Mouse (Mus musculus): ENCODE results near the gene Cyp2b19. TPM values are rescaled to one million over a fixed set of nuclear protein-coding genes. Genes with fewer than 3 reads are reported as not detected.

Cyp2b19 gene
- polyA plus RNA-seq (2014; fragmentation: Illumina TruSeq; extraction: RNeasy Lipid Tissue Mini Kit (QIAGEN cat#74804); ENCODE audit: low read depth, low replicate concordance), result not detected

DNA sequence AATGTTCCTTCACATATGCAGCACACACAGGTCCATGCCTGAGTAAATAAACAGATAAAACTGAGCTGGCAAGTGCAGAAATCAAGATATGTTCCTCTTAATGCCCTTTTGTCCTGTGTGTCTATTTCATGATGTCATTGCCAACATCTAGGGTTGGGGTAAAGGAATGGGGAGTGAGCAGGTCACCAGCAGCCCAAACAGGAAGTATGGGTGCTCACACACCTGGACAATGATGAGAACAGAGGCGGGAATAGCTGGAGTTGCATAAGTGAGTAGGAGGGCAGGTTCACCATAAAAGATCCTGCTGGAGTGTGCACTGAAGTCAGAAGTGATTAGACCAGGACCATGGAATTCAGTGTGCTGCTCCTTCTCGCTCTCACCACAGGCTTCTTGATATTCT is at the start of gene Cyp2b19:
Gene Cyp2b19, plus strand, starts transcription at position 301 of the 400 bp plus-strand sequence.

DNA sequence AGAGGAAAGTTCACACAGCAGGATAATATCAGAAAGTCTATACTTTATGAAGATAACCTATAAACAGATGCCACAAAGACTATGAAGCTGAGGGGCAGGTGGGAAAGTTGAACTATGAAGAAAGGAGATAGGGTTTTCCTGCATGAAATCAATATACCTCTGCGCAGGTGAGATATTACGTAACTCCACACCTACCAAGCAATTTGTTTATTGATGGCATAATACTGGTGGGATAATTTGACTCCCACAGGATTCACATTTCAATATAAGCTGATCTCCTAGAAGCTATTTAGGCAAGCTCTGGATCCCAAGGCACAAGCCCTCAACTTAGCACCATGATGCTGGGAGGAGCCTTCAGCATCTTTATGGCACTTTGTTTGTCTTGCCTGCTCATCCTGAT is 51.6 kb downstream of the Cyp2b19 start, which contains the start of gene Cyp2g1:
Gene Cyp2g1, plus strand, starts transcription at position 301 of the 400 bp plus-strand sequence.

Other genes with a start within 250 kb of the Cyp2b19 start
- gene Nlrp9a, start 222.1 kb upstream of the Cyp2b19 start, polyA plus RNA-seq (2014; fragmentation: Illumina TruSeq; extraction: RNeasy Lipid Tissue Mini Kit (QIAGEN cat#74804); ENCODE audit: low read depth, low replicate concordance), result not detected
- gene Vmn1r185, start 138.7 kb upstream of the Cyp2b19 start, polyA plus RNA-seq (2014; fragmentation: Illumina TruSeq; extraction: RNeasy Lipid Tissue Mini Kit (QIAGEN cat#74804); ENCODE audit: low read depth, low replicate concordance), result not detected
- 0.98 TPM for gene Cyp2b23, start 70.7 kb upstream of the Cyp2b19 start, polyA plus RNA-seq (2014; fragmentation: Illumina TruSeq; extraction: RNeasy Lipid Tissue Mini Kit (QIAGEN cat#74804); ENCODE audit: low read depth, low replicate concordance)
- not detected for gene Cyp2g1, start 51.8 kb downstream of the Cyp2b19 start, polyA plus RNA-seq (2014; fragmentation: Illumina TruSeq; extraction: RNeasy Lipid Tissue Mini Kit (QIAGEN cat#74804); ENCODE audit: low read depth, low replicate concordance)
- gene Cyp2a5, start 78.2 kb downstream of the Cyp2b19 start, polyA plus RNA-seq (2014; fragmentation: Illumina TruSeq; extraction: RNeasy Lipid Tissue Mini Kit (QIAGEN cat#74804); ENCODE audit: low read depth, low replicate concordance), result not detected
- gene Cyp2a22, start 182.2 kb downstream of the Cyp2b19 start, polyA plus RNA-seq (2014; fragmentation: Illumina TruSeq; extraction: RNeasy Lipid Tissue Mini Kit (QIAGEN cat#74804); ENCODE audit: low read depth, low replicate concordance), result not detected

All from adipose tissue, adult 10 weeks (tissue).